Mouse (Mus musculus) adrenal gland, adult 8-10 months (tissue): Measurements from ENCODE around the gene Tle3. TPM values are rescaled to one million over a fixed set of nuclear protein-coding genes. Genes with fewer than 3 reads are reported as not detected.
A peak's percentile ranks its signal among the peaks of the same experiment; 100 is the strongest.

ENCODE experiments used
- DNase-seq: peaks from one replicate; pipeline ENCODE4 v3.0.0; 2022
- total RNA-seq, 4 experiments: library from RNA; stranded (reverse); gene quantifications; 2 replicates each; pipeline ENCODE4 v1.2.4; 2022

Gene Tle3
- total RNA-seq, 4 experiments from 2014 or later: 100 to 139 (median 108) TPM

DNA sequence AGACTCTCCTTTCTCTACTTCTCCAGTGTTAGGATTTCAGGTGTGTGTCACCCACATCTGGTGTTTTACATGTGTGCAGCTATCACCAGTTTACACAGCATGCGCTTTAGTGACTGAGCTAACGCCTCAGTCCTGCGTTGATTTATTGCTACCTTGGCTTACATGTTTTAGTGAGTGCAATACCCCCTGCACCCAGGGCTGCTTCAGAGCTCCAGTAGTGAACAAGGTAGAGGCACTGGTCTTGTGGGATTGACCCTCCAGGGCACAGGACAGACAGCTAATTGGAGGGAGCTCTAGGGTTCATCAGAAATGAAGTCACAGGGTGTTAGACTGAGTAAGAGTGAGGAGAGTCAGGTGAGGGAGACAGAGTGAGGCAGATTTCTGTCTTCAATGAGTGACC lies 12.4 kb upstream of the Tle3 start:
- DNase-seq: no peak

DNA sequence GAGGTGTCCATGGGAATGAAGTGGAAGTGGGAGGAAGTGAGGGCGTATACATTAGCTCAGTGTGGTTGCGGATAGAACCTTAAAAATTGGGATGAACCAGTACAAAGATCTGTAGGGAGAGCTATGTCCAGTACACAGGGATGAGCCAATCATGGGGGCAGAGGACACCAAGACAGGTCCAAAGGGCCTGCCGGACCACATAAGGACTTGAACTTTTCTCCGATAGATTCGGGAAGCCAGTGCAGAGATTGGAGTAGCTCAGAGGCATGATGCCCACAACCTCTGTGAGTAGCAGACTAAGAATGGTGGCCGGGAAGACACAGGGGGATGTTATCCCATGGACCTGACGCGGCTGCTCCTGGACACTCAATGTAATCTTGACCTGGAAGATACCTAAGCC lies 12.0 kb upstream of the Tle3 start:
- no peak for DNase-seq

DNA sequence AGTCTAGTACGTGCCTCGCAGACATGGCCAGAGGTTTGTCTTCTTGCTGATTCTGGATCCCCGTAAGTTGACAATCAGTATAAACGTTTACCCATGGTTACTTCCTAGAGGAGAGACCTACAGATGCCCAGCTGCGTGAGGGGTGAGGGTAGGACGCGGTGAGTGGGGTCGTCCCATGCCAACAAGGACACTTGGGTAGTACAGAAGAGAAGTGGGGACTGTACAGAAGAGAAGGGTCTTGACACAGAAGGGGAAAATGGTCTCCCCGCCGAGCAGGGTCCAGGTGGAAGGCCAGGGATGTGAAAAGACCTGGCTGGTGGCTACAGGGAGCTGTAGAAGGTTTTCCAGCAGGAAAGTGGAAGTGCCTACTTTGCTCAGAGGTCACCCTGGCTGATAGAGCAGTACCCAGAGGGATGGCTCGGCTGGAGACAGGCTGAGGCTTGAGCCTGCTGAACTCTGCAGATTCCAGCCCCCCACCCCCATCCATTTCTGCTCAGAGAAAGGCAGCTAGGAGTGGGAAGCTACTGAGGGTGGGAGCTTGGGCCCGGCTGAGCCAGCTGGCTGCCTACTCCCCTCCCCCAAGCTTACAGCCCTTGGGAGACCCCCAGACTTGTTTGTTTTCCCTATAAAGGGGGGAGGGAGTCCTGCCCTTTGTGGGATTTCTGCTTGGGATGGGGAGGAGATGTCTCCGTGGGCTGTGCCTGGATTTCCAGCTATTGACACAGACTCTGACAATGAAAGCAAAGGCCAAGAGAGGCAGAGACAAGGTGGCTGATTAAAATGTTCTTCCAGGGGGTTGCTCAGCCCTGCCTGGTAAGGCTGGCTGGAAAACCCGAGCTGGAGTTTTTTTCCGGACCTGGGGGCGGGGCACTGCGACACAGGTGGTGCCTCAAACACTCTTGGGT lies 11.2 kb upstream of the Tle3 start:
- DNase-seq: no peak

DNA sequence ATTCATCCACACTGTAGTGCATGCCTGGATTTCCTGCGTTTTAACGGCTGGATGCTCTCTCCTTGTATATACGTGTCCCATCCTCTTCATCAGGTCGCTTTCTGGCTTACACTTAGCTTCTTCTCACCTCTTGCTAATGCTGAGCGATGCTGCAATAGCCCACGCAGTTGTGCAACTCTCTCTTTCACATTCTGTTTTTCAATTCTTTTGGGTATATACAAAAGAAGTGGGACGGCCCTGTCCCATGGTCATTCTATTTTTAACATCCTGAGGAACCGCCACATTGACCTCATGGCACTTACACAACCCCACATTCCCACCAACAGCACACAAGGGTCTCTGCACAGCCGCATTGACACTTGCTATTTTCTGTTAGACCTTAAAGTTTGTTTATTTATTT lies 9.0 kb upstream of the Tle3 start:
- DNase-seq: no peak

DNA sequence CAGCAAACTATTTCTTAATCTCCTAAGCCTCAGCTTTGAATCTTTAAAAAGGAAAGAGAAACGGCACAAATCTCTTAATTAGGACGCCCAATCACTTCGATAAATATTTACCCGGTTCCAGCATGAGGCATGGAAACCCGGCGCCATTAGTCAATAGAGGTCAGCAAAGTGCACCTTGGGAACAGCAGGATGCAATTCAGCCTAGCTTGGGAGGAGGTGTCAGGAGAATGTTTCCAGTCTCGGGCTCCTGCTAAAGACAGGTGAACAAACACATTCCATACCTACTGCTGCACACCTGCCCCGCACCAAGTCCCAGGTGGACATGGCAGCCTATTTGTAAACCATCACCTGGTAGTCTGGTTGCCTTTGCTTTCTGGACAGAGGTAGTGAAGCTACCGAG lies 6.1 kb upstream of the Tle3 start:
- no peak for DNase-seq

DNA sequence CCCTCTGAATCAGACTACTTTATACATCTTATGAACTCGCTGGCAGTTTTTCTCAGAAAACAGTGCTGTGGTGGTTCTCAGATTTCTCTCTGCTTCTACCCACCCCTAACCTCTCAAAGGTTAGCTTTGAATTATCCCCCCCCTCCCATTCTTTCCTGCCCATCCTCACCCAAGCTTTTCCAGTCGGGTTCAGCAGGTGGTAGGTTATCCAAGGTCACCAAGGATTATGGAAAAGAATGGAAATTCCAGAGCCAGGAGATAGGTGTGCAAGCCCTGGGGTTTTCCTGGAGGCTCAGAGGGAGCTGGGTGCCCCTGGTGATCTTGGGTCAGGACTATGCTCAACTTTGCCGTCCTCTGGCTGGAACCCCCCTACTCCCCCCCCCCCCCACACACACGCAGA lies 5.0 kb upstream of the Tle3 start:
- DNase-seq: no peak

DNA sequence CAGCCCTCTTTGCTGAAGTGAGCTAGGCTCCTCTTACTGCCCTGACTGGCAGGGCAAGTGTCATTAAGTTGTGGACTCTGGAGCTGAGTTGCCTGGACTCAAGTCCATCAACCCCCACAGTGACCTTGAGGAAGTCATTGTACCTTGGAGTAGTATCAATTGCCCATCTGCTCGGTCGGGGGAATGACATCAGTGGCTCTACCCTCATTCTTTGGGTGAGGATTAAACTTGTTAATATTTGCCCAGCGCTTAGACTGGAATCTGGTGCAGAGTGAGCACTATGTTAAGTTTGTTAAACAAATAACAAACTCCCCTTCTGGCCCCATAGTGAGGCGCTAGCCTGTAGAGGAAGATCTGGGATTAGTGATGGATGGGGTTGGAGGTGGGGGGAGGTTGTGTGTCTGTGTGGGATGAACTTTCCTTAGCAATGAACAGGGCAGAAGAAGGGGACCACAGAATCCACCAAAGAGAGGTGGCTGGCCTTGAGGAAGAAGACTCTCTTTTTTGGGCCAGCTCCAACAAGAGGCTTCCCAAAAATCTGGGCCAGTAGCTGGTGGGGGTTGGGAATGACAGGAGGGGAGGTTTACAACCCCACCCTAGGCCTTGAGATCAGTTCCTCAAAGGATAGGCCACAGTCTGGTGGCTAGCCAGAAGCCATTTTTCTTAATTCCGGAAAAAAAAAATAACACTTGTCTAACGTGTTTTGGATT lies 4.2 kb upstream of the Tle3 start:
- no peak for DNase-seq

DNA sequence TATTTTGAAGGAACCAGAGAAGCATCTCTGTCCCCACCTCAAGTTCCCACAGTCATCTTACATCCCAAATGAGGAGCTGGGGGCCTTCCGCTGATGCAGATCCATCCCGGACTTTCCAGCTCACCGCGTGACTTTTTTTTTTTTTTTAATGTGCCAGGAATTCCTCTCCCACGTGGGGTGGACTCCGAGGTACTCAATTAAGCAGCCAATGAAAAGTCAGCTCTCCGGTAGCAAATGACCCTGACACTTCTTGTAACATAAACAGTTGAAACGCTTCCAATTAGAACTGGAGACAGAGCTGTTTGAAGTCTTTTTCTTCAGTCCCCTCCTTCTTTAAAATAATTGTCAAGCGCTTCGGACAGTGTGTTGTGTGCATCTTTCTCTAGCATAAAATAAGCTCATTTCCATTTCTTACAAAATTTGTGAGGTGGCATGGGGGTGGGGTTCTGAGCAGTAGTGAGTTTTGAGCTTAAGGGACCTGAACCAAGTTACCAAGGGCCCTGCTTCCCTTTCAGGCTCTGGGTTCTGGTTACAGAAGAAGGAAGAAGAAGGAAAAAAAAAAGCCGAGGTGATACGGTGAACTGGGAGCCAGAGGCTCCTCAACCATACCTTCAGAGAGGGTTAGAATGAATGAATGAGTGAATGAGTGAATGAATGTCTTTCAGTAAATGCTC lies 3.5 kb upstream of the Tle3 start:
- peak; percentile 80 for DNase-seq

DNA sequence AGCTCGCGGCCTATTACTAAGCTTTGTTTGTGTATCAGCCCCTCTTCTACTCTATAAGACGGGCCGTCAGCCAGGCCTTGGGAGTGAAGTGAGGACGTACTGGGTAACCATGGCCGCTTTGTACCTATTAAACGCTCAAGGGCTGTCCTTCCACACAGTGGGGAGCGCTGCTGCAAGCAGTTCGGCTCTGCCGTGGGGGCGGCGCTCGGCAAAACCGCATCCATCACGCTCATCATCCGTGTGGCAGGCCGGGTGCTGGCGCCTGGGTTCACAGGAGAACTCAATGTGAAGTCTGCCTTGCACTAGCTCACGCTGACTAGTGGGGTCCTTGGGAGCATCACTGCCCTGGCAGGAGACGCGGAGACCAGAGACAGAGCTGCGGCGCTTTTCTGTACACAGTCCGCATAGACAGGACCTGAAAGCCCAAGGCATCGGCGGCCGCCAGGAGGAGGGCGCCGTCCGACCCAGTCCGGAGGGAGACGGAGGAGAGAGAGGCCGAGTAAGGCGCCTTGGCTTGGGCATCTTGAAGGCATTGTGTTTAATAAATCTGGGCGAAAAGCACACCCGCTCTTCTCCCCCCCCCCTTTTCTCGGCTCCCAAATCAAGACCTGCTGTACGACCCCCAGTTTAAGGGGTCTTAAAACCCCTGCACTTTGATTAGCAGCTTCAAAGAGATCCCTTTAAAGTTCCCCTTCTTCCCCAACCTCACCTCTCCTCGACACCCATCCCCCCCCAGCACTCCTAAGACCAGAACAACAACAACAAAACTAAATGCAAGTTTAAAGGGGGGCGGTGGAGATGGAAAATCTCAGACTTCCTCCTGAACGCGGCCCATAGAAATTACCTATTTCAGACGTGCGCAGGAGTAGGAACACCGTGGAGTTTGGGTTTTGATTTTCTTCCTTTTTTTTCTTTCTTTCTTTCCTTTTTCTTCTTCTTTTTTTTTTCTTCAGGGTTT lies 2.6 kb upstream of the Tle3 start:
- DNase-seq: peak; percentile 81

DNA sequence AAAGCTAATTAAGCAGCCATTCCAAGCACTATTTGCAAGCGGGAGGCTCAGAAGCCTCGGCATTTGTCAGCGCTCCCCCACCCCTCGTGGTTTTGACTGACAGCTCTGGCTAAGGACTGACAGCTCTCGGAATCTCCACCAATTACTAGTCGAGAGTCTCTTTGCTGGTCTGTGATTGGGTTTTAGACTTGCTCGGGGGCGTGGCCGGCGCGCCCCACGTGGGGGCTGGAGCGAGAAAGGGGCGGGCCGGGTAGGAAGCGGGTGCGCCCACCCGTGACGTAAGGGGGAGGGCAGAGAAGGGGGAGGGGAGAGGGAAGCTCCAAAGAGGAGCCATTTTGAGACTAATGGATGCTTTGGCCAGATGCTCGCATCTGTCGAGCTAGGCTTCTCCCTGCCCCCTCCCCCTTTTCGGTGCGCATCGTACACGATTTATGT lies 1.7 kb upstream of the Tle3 start:
- DNase-seq: peak; percentile 99

DNA sequence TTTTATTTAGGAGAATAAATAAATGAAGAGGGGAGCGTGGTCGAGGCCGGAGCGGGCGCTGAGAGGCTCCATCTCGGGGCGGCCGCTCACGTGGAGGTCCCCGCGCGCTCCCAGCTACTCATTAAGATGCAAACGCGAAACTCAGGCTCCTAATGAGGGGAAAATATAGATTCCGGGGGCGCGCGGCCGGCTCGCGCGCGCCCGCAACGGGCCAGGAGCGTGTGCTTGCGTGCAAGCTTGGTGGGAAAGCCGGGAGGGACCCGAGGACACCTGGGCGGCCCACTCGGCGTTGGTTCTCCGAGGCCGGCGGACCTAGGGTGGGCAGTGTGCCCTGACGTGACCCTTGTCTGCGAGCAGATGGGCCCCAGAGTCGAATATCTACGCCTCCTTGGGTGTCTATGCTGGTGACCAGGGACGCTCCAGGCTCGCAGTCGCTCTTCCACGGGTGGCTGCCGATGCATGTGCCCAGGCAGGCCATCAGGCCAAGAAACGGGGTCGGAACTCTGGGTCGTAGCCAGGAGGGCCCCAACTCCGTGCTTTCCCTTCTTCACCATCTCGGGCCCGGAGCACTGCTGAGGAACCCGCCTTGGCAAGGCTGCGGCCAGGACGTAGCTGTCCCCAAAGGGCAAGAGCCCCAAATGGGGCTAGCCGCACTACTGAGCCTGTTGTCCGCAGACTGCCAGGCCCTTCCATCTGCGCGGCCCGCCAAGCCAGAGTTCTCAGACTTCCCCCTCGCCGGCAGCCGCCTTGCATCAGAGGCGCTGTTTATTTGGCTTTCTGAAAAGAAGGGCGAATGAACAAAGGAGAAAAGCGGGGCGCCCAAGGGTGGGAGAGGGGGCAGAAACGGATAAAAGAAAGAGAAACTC lies 1.0 kb upstream of the Tle3 start:
- DNase-seq: peak; percentile 70

DNA sequence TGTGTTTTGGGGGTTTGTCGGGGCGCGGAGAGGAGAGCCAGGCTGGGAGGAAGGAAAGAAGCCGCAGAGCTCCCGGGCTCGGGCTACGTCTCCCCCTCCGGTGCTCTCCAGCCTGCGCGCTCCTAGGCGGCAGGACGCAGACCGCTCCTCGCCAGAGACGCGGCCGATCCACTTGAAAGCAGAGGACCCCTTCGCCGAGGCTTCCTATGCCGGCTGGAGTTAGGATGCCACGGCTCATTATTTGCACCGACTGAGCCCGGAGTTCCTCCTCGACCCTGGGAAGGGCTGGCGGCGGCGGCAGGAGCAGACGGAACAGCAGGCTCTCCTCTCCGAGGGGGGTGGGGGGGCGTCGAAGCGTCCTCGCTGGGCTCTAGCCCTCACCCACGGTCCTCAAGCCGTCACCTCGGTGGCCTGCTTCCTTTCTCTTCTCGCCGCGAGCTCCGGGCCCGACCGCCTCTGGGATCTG lies 377 bp downstream of the Tle3 start:
- no peak for DNase-seq

DNA sequence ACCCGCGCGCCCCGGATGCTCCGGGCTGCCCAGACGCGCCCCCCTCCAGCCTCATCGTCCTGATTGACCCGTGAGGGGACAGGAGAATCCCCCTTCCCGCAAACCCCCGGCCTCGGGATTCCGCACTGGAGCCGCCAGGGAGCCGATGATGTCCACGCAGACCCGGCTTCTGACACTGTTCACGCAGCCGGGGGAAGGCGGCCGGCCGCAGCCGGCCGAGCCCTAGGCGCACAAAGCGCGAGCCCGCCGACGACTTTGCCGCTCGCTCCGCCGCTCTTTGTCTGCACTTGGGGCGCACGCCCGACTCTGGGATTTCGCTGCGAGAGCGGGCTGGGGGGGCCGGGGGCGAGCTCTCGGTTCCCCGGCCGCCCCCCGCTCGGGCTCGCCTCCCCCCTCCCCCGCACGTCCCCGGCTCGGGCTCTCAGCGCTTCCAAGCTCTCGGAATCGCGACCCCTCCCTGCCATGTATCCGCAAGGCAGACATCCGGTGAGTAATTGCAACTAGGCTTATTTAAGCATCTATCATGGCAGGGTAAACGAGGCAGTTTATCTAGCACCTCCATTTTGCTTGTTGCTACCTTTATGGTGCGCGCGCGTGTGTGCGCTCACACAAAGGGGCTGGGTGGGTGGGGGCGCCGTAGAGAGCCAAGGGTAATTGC lies 939 bp downstream of the Tle3 start:
- DNase-seq: no peak

DNA sequence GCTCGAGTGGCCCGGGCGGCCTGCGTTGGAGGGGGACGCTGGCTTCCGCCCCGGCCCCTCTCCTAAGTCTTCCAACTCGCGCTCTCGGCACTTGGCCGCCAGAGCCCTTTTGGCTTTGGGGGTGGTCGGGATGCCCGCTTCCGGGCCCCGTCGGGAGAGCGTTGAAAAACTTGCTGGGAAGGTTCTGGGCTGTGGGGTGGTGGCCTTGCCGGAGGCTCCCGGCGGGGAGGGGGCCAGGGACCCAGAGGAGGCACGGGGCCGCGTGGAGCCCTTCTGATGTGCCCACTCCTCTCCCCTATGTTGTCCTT lies 1.4 kb downstream of the Tle3 start:
- DNase-seq: no peak

DNA sequence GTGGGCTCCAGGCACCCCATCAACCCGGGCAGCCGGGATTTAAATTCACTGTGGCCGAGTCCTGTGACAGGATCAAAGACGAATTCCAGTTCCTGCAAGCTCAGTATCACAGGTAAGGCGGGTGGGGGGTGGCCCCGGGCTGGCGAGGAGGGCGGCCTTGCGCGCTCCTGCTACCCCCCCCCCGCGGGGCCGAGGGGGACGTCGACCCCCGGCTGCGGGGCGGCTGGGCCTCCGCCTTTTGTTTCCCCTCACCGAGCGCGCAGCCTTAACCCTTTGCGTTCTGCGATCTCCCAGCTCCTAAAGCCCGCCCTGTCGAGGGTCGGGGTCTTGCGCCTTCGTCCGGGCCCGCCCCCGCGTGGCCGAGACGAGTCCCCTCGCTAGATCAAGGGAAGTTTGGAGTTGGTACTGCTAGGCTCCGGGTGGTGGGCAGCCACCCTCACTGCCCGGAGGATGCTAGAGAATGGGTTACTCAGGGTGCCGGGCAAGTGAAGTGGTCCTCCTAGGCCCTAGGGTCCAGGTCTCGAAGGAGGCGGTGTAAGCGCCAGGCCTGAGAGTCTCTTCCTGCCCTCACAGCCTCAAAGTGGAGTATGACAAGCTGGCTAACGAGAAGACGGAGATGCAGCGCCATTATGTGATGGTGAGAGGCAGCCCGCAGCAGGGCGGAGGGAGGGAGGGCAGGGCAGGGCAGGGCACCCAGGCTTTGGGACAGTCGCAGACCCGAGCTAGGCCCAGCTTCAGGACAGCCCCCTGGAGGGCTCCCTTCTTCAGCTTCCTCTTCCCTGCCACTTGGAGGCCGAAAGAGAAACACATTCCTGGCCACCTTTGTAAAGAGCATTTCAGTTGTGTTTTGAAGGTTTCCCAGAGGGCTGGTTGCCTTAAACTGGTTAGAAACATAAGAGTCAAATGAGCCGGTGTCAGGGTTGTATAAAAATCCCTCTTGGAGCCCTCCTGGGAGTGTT lies 2.1 kb downstream of the Tle3 start:
- no peak for DNase-seq

DNA sequence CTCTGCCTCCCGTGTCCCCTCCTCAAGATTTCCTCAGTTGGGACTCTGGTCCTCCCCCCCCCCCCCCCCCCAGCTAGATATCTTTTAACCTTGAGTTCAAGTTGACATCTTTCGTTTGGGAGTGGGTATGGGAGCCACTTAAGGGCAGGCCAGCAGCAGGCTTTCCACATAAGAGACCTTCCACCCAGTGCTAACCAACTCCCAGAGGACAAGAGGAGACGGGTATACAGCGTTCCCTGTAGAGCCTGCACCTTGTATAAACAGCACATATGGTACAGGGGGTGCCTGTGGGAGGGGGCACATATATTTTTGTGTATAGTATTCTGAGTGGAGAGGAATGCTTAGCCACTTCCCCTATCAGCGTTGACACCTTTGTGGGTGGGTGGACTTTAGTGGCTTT lies 2.8 kb downstream of the Tle3 start:
- DNase-seq: no peak

DNA sequence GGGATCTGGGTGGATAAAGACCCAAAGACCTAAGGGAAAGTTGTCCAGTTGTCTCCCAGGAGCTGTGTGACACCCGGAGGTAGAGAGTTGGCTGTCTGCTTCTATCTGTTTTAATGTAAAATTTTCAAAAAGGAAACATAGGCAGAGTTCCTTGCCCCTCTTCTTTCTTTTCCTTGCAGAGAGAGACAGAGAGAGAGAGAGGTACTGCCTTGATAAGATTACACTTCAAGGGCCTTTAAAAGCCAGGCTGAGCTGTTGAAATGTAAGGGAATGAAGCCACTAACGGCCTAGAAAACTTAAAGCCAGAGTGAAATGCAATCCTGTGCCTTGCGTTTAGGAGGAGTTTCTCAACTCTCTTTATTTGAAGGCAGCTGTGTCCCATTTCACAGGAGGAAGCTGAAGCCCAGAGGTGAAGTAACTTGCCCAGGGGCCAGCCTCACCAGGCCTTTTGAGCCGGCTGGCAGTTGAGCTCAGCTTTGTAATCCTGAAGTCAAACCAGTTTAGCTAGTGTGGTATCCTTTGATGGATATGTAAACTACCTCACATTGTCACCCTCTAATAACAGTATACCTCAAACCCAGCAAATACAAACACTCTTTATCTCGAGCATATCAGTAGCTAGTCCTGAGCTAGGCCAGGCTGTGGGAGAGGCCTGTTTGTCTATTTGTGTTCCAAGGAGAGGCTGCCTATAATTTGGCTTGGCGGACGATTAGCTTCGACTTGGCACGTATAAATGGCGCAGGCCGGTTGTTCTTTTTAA lies 3.8 kb downstream of the Tle3 start:
- DNase-seq: no peak

DNA sequence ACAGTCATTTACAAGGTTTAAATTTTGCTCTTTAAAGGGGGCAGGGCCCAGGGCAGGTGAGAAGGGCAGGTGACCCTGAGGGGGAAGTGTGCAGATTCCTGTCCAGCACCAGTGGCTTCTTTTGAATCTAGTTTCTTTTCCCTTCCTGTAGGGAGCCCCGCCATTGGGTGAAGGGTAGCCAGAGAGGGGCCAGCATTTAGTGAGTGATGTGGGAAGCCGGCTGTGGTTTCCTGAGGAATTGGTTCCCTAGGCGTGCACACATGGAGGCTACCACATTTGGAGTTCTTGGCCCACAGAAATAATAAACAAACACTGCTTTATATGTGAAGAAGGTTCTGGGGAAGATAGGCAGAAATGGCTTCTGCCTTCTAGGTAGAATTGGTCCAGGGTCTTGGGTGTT lies 4.5 kb downstream of the Tle3 start:
- no peak for DNase-seq
